Comparison of ENCODE assay signal across 8 mouse cellular contexts in genomic region chr2:32430701-32431676, GRCm38 (mm10). TPM values are rescaled to one million over a fixed set of nuclear protein-coding genes. Genes with fewer than 3 reads are reported as not detected.
DNase-seq lines count a peak whose midpoint lies in the region; ATAC-seq and TF ChIP-seq lines count a peak whose summit lies in the region.

No protein-coding gene starts in this region.

- no peak for TF ChIP-seq CTCF in olfactory bulb, adult 2 months (IDR thresholded peaks at IDR 0.05; ENCODE audit: insufficient read depth, low read depth, low read length)

- no peaks in the 10 kb centered on the region for H3K27me3 ChIP-seq in forebrain, embryonic 13.5 days
- no peaks in the 10 kb centered on the region for H3K27me3 ChIP-seq in heart, embryonic 15.5 days
- H3K27me3 ChIP-seq in liver, embryonic 12.5 days (replicated peaks), result no peaks in the 10 kb centered on the region

- ATAC-seq in forebrain, embryonic 13.5 days, result peak; percentile 96
- ATAC-seq in heart, embryonic 15.5 days (replicated peaks; ENCODE audit: insufficient number of reproducible peaks, insufficient read depth, low FRiP score, low read depth), result peak; percentile 83
- no peak for ATAC-seq in liver, embryonic 12.5 days

- DNase-seq in ovary, adult 18-20 months (ENCODE audit: low spot score), result peak; percentile 61
- DNase-seq in ovary, postnatal 10 days (ENCODE audit: low spot score), result no peak
- DNase-seq in kidney, postnatal 25 days, result peak; percentile 79 to 92
- DNase-seq in spleen, postnatal 14 days (ENCODE audit: low spot score in 2 of 2), result no peak

- H3K27ac ChIP-seq in forebrain, embryonic 13.5 days, result peak overlapping the region; percentile 84
- H3K27ac ChIP-seq in heart, embryonic 15.5 days, result peak overlapping the region; percentile 63
- H3K27ac ChIP-seq in liver, embryonic 12.5 days, result peak overlapping the region; percentile 33; the same call in 1 of the 2 replicates
- H3K27ac ChIP-seq in olfactory bulb, adult 2 months (ENCODE audit: insufficient read depth, low read depth, low read length), result peak overlapping the region; percentile 87

- peak overlapping the region; percentile 46 for H3K4me3 ChIP-seq in forebrain, embryonic 13.5 days
- peak overlapping the region; percentile 43 for H3K4me3 ChIP-seq in heart, embryonic 15.5 days
- peak overlapping the region; percentile 18 for H3K4me3 ChIP-seq in liver, embryonic 12.5 days
- H3K4me3 ChIP-seq in olfactory bulb, adult 2 months (ENCODE audit: insufficient read depth, low read depth, low read length), result peak overlapping the region; percentile 62

- peak overlapping the region; percentile 75 for H3K9ac ChIP-seq in forebrain, embryonic 13.5 days
- 0 out of 2 replicates have a peak overlapping the region, but pooled peaks have one; percentile 35 for H3K9ac ChIP-seq in heart, embryonic 15.5 days
- no peak overlapping the region; the same call in 1 of the 2 replicates for H3K9ac ChIP-seq in liver, embryonic 12.5 days

- 5% methylated on average over 18 of the region's 18 CpGs for WGBS in forebrain, embryonic 13.5 days
- 13% methylated on average over 18 of the region's 18 CpGs for WGBS in heart, embryonic 15.5 days
- WGBS in liver, embryonic 12.5 days (ENCODE audit: insufficient replicate concordance), result 51% methylated on average over 18 of the region's 18 CpGs
- WGBS in olfactory bulb, adult 2 months, result 2% methylated on average over 18 of the region's 18 CpGs

- H3K4me1 ChIP-seq in forebrain, embryonic 13.5 days, result peaks cover 45% of the 10 kb centered on the region
- peaks cover 27% of the 10 kb centered on the region for H3K4me1 ChIP-seq in heart, embryonic 15.5 days (replicated peaks)
- peaks cover 50% of the 10 kb centered on the region for H3K4me1 ChIP-seq in liver, embryonic 12.5 days
- peaks cover 17% of the 10 kb centered on the region for H3K4me1 ChIP-seq in olfactory bulb, adult 2 months (ENCODE audit: control insufficient read depth, insufficient read depth, low read length)

- H3K4me2 ChIP-seq in forebrain, embryonic 13.5 days, result peak overlapping the region; percentile 79
- H3K4me2 ChIP-seq in heart, embryonic 15.5 days, result peak overlapping the region; percentile 63
- peak overlapping the region; percentile 32 for H3K4me2 ChIP-seq in liver, embryonic 12.5 days

- H3K36me3 ChIP-seq in forebrain, embryonic 13.5 days (ENCODE audit: poor library complexity, severe bottlenecking), result 0 out of 2 replicates have a peak, but pooled peaks cover 5% of the 10 kb centered on the region
- no peaks in the 10 kb centered on the region for H3K36me3 ChIP-seq in heart, embryonic 15.5 days
- H3K36me3 ChIP-seq in liver, embryonic 12.5 days, result 0 out of 2 replicates have a peak, but pooled peaks cover 2% of the 10 kb centered on the region

- 0 out of 2 replicates have a peak, but pooled peaks have one; percentile 34 for TF ChIP-seq POLR2A in olfactory bulb, adult 2 months (IDR thresholded peaks at IDR 0.05; ENCODE audit: insufficient read depth, low read depth, low read length)

- no peaks in the 10 kb centered on the region for H3K9me3 ChIP-seq in forebrain, embryonic 13.5 days (replicated peaks)
- H3K9me3 ChIP-seq in heart, embryonic 15.5 days (replicated peaks), result no peaks in the 10 kb centered on the region
- no peaks in the 10 kb centered on the region for H3K9me3 ChIP-seq in liver, embryonic 12.5 days (replicated peaks)

RNA-seq across cellular contexts. Expression of gene Naif1, which starts 19.3 kb away (rescaled TPM):
- polyA plus RNA-seq in forebrain, embryonic 13.5 days (2015; fragmentation: Nextera tagmentation; extraction: Ambion mirVana), result 5.4 and 5.6 TPM in 2 replicates
- polyA plus RNA-seq in heart, embryonic 15.5 days (2015; fragmentation: Nextera tagmentation; extraction: Ambion mirVana), result 4.0 and 5.1 TPM in 2 replicates
- 2.9 and 3.2 TPM in 2 replicates for polyA plus RNA-seq in liver, embryonic 12.5 days (2016; fragmentation: Nextera tagmentation; extraction: Ambion mirVana)
- not detected in 2 replicates for polyA plus RNA-seq in olfactory bulb, adult 2 months (2012; ENCODE audit: insufficient read depth, insufficient read length, low replicate concordance, missing spikeins)

RNA-seq across cellular contexts. Expression of gene Slc25a25, which starts 20.3 kb away (rescaled TPM):
- 37.4 and 42.4 TPM in 2 replicates for polyA plus RNA-seq in forebrain, embryonic 13.5 days (2015; fragmentation: Nextera tagmentation; extraction: Ambion mirVana)
- 9.1 and 12.1 TPM in 2 replicates for polyA plus RNA-seq in heart, embryonic 15.5 days (2015; fragmentation: Nextera tagmentation; extraction: Ambion mirVana)
- polyA plus RNA-seq in liver, embryonic 12.5 days (2016; fragmentation: Nextera tagmentation; extraction: Ambion mirVana), result 11.4 and 11.9 TPM in 2 replicates
- 221 TPM in 1 of 2 replicates, not detected in the other for polyA plus RNA-seq in olfactory bulb, adult 2 months (2012; ENCODE audit: insufficient read depth, insufficient read length, low replicate concordance, missing spikeins)

RNA-seq across cellular contexts. Expression of gene Ptges2, which starts 35.3 kb away (rescaled TPM):
- polyA plus RNA-seq in forebrain, embryonic 13.5 days (2015; fragmentation: Nextera tagmentation; extraction: Ambion mirVana), result 28.5 and 30.1 TPM in 2 replicates
- polyA plus RNA-seq in heart, embryonic 15.5 days (2015; fragmentation: Nextera tagmentation; extraction: Ambion mirVana), result 38.2 and 41.8 TPM in 2 replicates
- polyA plus RNA-seq in liver, embryonic 12.5 days (2016; fragmentation: Nextera tagmentation; extraction: Ambion mirVana), result 19.3 and 21.1 TPM in 2 replicates
- polyA plus RNA-seq in olfactory bulb, adult 2 months (2012; ENCODE audit: insufficient read depth, insufficient read length, low replicate concordance, missing spikeins), result not detected in 2 replicates

RNA-seq across cellular contexts. Expression of gene Lcn2, which starts 42.9 kb away (rescaled TPM):
- polyA plus RNA-seq in forebrain, embryonic 13.5 days (2015; fragmentation: Nextera tagmentation; extraction: Ambion mirVana), result 0.20 TPM in 1 of 2 replicates, not detected in the other
- 2.2 and 2.8 TPM in 2 replicates for polyA plus RNA-seq in heart, embryonic 15.5 days (2015; fragmentation: Nextera tagmentation; extraction: Ambion mirVana)
- polyA plus RNA-seq in liver, embryonic 12.5 days (2016; fragmentation: Nextera tagmentation; extraction: Ambion mirVana), result 15.2 and 17.7 TPM in 2 replicates
- polyA plus RNA-seq in olfactory bulb, adult 2 months (2012; ENCODE audit: insufficient read depth, insufficient read length, low replicate concordance, missing spikeins), result not detected in 2 replicates

RNA-seq across cellular contexts. Expression of gene 1110008P14Rik, which starts 49.3 kb away (rescaled TPM):
- polyA plus RNA-seq in forebrain, embryonic 13.5 days (2015; fragmentation: Nextera tagmentation; extraction: Ambion mirVana), result 59.6 and 60.4 TPM in 2 replicates
- polyA plus RNA-seq in heart, embryonic 15.5 days (2015; fragmentation: Nextera tagmentation; extraction: Ambion mirVana), result 43.9 and 46.0 TPM in 2 replicates
- 36.2 and 40.6 TPM in 2 replicates for polyA plus RNA-seq in liver, embryonic 12.5 days (2016; fragmentation: Nextera tagmentation; extraction: Ambion mirVana)
- polyA plus RNA-seq in olfactory bulb, adult 2 months (2012; ENCODE audit: insufficient read depth, insufficient read length, low replicate concordance, missing spikeins), result not detected in 2 replicates

Comparison
In these comparisons a context has a peak if more than half of its experiments do, and no peak if none do; other contexts are left out.
1. DNase-seq: peak in ovary, adult 18-20 months (single experiment) and kidney, postnatal 25 days (2 of 2); none in ovary, postnatal 10 days (single experiment) and spleen, postnatal 14 days (0 of 2).
2. H3K27ac ChIP-seq: peak in every context shown above with its lines; median percentile 87 in olfactory bulb, adult 2 months; 84 in forebrain, embryonic 13.5 days; 63 in heart, embryonic 15.5 days; 33 in liver, embryonic 12.5 days.
3. RNA of gene Ptges2, which starts 35.3 kb away (polyA plus RNA-seq): 38.2 to 41.8 TPM in heart, embryonic 15.5 days, 28.5 to 30.1 TPM in forebrain, embryonic 13.5 days and 19.3 to 21.1 TPM in liver, embryonic 12.5 days; not detected in olfactory bulb, adult 2 months; every median in the first group is over 10 times any median in the second.
4. Peak in every context shown above with its lines, with median percentiles within 50 percentile points of each other: H3K4me2 ChIP-seq and H3K4me3 ChIP-seq.